Mouse (Mus musculus) limb, embryonic 10.5 days (tissue): Measurements from ENCODE around the gene Gm13272. TPM values are rescaled to one million over a fixed set of nuclear protein-coding genes. Genes with fewer than 3 reads are reported as not detected.
A peak's percentile ranks its signal among the peaks of the same experiment; 100 is the strongest.
"Not testable (repeated sequence)": the region's sequence is repeated elsewhere in the genome, so short reads cannot be mapped to it uniquely, and the experiment has no call there.

Experiments used
- DNase-seq: peaks from one replicate; pipeline ENCODE4 v3.0.0-alpha.2; 2017; ENCODE audit warnings: low spot score
- H3K27ac ChIP-seq: fragments of 300-500 bp; sonication (generic); 2 replicates; pipeline ENCODE4 v1.5.1; 2016; ENCODE audit warnings: mild to moderate bottlenecking
- H3K27me3 ChIP-seq: fragments of 300-500 bp; sonication (generic); 2 replicates; pipeline ENCODE4 v1.6.1; 2016; ENCODE audit warnings: low read depth, mild to moderate bottlenecking; ENCODE audit not compliant: poor library complexity, severe bottlenecking
- H3K36me3 ChIP-seq: fragments of 300-500 bp; sonication (generic); 2 replicates; pipeline ENCODE4 v1.6.1; 2016; ENCODE audit warnings: mild to moderate bottlenecking, moderate library complexity
- H3K4me1 ChIP-seq: fragments of 300-500 bp; sonication (generic); 2 replicates; pipeline ENCODE4 v1.6.1; 2016
- H3K4me3 ChIP-seq: fragments of 300-500 bp; sonication (generic); 2 replicates; pipeline ENCODE4 v1.5.1; 2016; ENCODE audit warnings: mild to moderate bottlenecking, moderate library complexity
- H3K9me3 ChIP-seq: fragments of 300-500 bp; sonication (generic); replicated peaks from 2 replicates; pipeline ENCODE4 v1.6.1; 2016; ENCODE audit warnings: mild to moderate bottlenecking
- WGBS: fragments of 180-500 bp; shearing (Covaris S2); methylation state at CpG from one replicate; pipeline ENCODE4 v1.1.7; 2016; 5-methylcytosine and 5-hydroxymethylcytosine counted together
- polyA plus RNA-seq: library from polyadenylated mRNA; unstranded; fragments of >200 nt; fragmentation: Nextera tagmentation; extraction: Ambion mirVana; gene quantifications from 2 replicates; pipeline ENCODE4 v1.2.1, GENCODE M21; 2016

Gm13272 gene
- polyA plus RNA-seq = not detected in 2 replicates

- H3K27me3 ChIP-seq, H3K27ac ChIP-seq, H3K4me3 ChIP-seq, H3K36me3 ChIP-seq, H3K9me3 ChIP-seq, H3K4me1 ChIP-seq, DNase-seq: not testable (repeated sequence)
- no CpG with 5 or more reads among the region's 29 CpGs for WGBS
Measured at GRCm38 (mm10) chr4:88779550-88779949, at the start of gene Gm13272. Gm13272 (plus strand) TSS chr4:88779850.

GRCm38 (mm10) chr4:88738480-88738879 is 41.2 kb upstream of the Gm13272 start:
- H3K27me3 ChIP-seq = no peaks in the 10 kb centered on the region
- H3K27ac ChIP-seq = no peak overlapping the region
- 0 out of 2 replicates have a peak, but pooled peaks cover 3% of the 10 kb centered on the region for H3K4me1 ChIP-seq
- WGBS = 1% methylated on average over 2 of the region's 2 CpGs
- no peaks in the 10 kb centered on the region for H3K9me3 ChIP-seq
- H3K36me3 ChIP-seq = no peaks in the 10 kb centered on the region
- H3K4me3 ChIP-seq = no peak overlapping the region
- peak; percentile 88 for DNase-seq

GRCm38 (mm10) chr4:88739036-88739435 is 40.6 kb upstream of the Gm13272 start:
- H3K27me3 ChIP-seq = no peaks in the 10 kb centered on the region
- H3K9me3 ChIP-seq = no peaks in the 10 kb centered on the region
- H3K27ac ChIP-seq = no peak overlapping the region
- WGBS = 93% methylated on average over 6 of the region's 6 CpGs
- no peaks in the 10 kb centered on the region for H3K36me3 ChIP-seq
- no peak for DNase-seq
- no peak overlapping the region for H3K4me3 ChIP-seq
- 0 out of 2 replicates have a peak, but pooled peaks cover 3% of the 10 kb centered on the region for H3K4me1 ChIP-seq

GRCm38 (mm10) chr4:88741426-88741825 is 38.2 kb upstream of the Gm13272 start:
- no peak overlapping the region for H3K27ac ChIP-seq
- no peaks in the 10 kb centered on the region for H3K9me3 ChIP-seq
- no peaks in the 10 kb centered on the region for H3K36me3 ChIP-seq

DNA sequence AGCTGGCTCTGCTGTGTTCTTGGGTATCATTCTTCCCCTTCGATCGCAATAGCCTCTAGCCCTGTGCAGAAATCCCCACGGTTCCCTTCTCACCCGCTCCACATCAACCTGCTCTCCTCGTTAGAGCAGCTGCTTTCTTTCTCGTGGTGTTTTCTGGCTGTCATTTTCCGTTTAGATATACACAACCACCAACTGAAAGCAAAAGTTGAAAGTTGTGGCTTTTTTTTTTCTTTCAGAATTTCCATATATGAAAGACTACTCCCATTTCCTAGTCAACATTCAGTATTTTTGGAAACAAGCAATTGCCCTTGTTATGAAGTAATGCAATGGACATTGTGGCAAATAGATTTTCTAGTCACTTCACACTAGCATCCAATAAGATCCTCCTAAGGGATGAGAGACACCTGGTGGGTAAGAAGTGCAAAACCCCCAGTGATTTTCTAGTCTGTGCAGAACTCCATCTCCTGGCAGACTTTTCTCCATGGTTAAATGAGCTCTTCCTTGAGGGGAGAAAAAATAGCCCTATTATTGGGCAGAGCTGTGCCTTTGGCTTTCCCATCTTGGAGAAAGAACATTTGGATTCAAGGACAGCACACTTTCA is 36.8 kb upstream of the Gm13272 start:
- DNase-seq = no peak
- H3K27ac ChIP-seq = no peak overlapping the region
- no peaks in the 10 kb centered on the region for H3K27me3 ChIP-seq
- peaks cover 22% of the 10 kb centered on the region for H3K4me1 ChIP-seq
- no peak overlapping the region for H3K4me3 ChIP-seq
- H3K9me3 ChIP-seq = no peaks in the 10 kb centered on the region
- 87% methylated on average over 7 of the region's 7 CpGs for WGBS
- H3K36me3 ChIP-seq = no peaks in the 10 kb centered on the region

More at GRCm38 (mm10) chr4:88741426-88741825, 38.2 kb upstream of the Gm13272 start:
- Histone ChIP-seq H3K4me3 (no peak overlapping the region), H3K4me1 (peaks cover 15% of the 10 kb centered on the region), H3K27me3 (no peaks in the 10 kb centered on the region)
- 90% methylated on average over 4 of the region's 4 CpGs for WGBS
- DNase-seq = no peak

DNA sequence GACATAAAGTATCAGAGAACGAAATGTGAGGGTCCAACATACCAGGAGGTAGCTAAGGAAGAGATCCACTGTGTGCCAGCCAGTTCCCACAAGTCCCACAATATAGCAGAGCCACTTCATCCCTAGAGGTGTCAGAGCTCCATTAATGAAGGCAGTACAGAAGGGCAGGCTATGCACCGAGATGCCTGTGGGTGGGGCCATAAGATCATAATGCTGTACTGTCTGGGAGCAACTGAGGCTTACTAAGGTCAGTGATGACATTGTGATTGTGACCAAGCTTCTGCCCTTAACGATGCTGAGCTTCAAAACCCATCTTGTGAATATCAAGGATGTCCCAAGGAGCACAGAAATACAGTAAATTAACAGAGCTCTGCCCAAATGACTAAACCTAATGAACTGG is 35.4 kb upstream of the Gm13272 start:
- H3K9me3 ChIP-seq = no peaks in the 10 kb centered on the region
- no peak for DNase-seq
- H3K4me3 ChIP-seq = no peak overlapping the region
- WGBS = 85% methylated on average over 3 of the region's 3 CpGs
- no peaks in the 10 kb centered on the region for H3K27me3 ChIP-seq
- H3K36me3 ChIP-seq = no peaks in the 10 kb centered on the region
- no peak overlapping the region for H3K27ac ChIP-seq
- H3K4me1 ChIP-seq = peaks cover 24% of the 10 kb centered on the region

DNA sequence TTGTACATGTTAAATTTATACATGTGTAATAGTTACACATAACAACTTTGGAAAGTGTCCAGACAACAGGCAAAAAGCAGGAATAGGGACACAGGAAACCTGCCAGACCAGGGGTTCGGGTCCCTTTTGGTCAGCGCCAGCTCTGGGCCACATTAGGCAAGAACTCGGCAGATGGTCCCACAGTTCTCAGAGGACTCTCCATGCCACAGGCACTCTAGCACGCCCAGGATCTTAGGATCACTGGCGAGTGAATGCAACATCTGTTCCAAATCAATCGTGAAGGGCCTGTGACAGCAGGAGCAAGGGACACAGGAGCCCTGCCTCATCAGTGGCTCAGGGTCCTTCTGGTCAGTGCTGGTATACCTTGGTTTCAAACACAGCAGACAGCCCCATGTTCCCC is 29.7 kb upstream of the Gm13272 start:
- WGBS = 43% methylated on average over 6 of the region's 6 CpGs

DNA sequence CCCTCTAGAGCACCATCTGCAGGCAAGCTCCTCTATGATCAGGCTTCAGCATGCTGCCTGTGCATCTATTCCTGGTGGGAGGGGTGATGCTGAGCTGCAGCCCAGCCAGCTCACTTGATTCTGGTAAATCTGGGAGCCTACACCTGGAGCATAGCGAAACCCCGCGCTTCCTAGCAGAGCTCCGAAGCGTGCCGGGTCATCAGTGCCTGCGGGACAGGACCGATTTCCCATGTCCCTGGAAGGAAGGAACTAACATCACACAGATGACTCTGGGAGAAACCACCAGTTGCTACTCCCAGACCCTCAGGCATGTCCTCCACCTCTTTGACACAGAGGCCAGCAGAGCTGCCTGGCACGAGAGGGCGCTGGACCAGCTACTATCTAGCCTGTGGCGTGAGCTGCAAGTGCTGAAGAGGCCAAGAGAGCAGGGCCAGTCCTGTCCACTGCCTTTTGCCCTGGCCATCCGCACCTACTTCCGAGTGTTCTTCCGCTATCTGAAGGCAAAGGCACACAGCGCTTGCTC is 24.8 kb upstream of the Gm13272 start, which contains the start of gene Gm13271:
Gene Gm13271 (plus strand): TSS at position 51 of the 523 bp plus-strand sequence.
- not testable (repeated sequence) for H3K27ac ChIP-seq, H3K27me3 ChIP-seq, H3K4me3 ChIP-seq, H3K9me3 ChIP-seq, H3K4me1 ChIP-seq, H3K36me3 ChIP-seq, DNase-seq
- 72% methylated on average over 15 of the region's 15 CpGs for WGBS

More for the DNA sequence above, 29.7 kb upstream of the Gm13272 start:
- Histone ChIP-seq H3K4me3 (no peak overlapping the region), H3K27ac (no peak overlapping the region), H3K36me3 (no peaks in the 10 kb centered on the region), H3K9me3 (no peaks in the 10 kb centered on the region), H3K4me1 (peaks cover 27% of the 10 kb centered on the region), H3K27me3 (no peaks in the 10 kb centered on the region)
- no peak for DNase-seq

DNA sequence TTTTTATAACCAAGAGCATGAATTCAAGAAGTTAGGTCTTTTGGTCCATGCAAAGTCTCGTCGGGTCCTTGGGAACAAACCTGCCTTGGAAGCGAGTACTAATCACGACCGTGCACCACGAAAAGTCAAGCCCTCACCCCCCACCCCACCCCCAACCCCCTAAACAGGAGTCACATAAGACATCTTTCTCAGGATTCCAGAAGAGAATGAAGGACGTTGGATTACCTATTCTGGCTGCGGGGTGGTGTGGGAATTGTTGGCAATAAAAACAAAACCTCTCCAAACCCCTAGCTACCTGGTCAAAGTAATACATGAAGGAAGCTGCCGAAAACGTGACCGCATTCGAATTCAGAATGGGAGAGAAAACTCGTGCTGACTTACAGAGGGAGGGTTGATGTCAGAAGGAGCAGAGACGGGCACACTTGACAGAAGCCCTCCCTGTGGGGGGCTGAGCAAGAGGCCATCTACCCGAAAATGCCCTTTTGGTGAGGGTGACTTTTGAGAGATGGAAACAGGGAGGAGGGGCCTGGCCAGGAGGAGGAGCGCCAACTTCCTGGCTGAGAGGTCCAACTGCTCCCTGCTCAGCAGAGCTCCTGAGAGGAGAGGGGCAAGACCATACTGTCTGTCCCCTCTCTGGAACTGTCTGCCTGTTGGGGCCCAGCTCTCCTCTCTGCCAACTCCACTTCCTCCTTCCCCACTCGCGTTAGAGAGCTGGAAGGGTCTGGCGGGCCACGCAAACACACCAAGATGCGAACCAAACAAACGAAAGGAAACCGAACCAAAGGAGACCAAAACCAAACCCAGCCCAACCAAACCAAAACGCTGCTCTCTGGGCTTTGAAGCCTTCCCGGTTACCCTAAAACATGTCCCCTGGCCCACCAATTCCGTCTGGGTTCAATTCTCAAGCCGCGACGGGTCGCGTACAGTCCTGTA is 22.8 kb upstream of the Gm13272 start:
- not testable (repeated sequence) for H3K27me3 ChIP-seq, H3K36me3 ChIP-seq, H3K9me3 ChIP-seq, H3K4me1 ChIP-seq
- H3K4me3 ChIP-seq = peak overlapping the region; percentile 56
- peak; percentile 61 for DNase-seq
- whole genome bisulfite sequencing = 14% methylated on average over 29 of the region's 31 CpGs
- H3K27ac ChIP-seq = peak overlapping the region; percentile 81

DNA sequence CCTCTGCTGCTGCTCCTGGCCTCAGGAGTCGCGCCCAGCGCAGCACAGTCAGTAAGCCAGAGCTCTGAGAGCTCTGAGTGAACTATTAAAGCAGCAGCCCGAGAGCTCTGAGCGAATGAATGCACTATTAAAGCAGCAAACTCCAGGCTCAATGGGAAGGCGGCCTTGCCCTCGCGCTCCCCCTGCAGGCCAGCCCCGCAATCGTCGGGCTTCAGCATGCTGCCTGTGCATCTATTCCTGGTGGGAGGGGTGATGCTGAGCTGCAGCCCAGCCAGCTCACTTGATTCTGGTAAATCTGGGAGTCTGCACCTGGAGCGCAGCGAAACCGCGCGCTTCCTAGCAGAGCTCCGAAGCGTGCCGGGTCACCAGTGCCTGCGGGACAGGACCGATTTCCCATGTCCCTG is 22.0 kb upstream of the Gm13272 start:
- DNase-seq = peak; percentile 80
- Histone ChIP-seq H3K4me3 (peak overlapping the region; percentile 56), H3K27ac (peak overlapping the region; percentile 81)
- under 1% methylated on average over 21 of the region's 21 CpGs for WGBS
- H3K4me1 ChIP-seq, H3K9me3 ChIP-seq, H3K27me3 ChIP-seq, H3K36me3 ChIP-seq: not testable (repeated sequence)

DNA sequence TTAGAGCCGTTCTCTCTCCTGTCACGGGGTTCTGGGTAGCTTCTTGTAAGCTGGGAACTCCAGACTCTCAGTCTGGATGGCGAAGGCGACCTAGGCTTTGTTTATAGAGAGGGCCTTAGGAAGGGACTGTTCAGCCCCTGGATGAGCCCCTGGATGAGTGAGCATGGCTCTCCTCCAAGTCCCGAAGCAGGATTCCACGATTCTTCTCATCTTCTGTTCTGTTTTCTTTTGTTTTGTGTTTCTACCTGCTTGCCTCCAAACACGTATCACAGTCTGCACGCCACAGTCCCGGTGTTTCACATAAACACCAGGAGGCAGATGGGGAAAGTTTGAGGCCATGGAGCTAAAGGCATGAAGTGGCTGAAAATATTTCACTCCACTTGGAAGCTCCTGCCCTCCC is 20.9 kb upstream of the Gm13272 start:
- H3K36me3 ChIP-seq, H3K27me3 ChIP-seq, H3K27ac ChIP-seq, H3K4me1 ChIP-seq, DNase-seq, H3K9me3 ChIP-seq, H3K4me3 ChIP-seq: not testable (repeated sequence)
- 88% methylated on average over 9 of the region's 9 CpGs for whole genome bisulfite sequencing

GRCm38 (mm10) chr4:88759610-88760268 is 19.9 kb upstream of the Gm13272 start, which contains the start of gene Gm13283:
Gm13283 (plus strand) TSS chr4:88760119.
- H3K4me3 ChIP-seq = peak within 1 kb of the TSS; percentile 40
- WGBS = 23% methylated on average over 10 of the region's 14 CpGs

More at GRCm38 (mm10) chr4:88759610-88760268, 19.9 kb upstream of the Gm13272 start, which contains the start of gene Gm13283:
- not testable (repeated sequence) for DNase-seq, H3K4me1 ChIP-seq, H3K27me3 ChIP-seq, H3K9me3 ChIP-seq, H3K36me3 ChIP-seq
- peak within 1 kb of the TSS; percentile 62; the same call in 1 of the 2 replicates for H3K27ac ChIP-seq
